Mouse (Mus musculus): ENCODE results near the gene Taar8a.
"Not testable (repeated sequence)": the region's sequence is repeated elsewhere in the genome, so short reads cannot be mapped to it uniquely, and the experiment has no call there.

Gene Taar8a

DNA sequence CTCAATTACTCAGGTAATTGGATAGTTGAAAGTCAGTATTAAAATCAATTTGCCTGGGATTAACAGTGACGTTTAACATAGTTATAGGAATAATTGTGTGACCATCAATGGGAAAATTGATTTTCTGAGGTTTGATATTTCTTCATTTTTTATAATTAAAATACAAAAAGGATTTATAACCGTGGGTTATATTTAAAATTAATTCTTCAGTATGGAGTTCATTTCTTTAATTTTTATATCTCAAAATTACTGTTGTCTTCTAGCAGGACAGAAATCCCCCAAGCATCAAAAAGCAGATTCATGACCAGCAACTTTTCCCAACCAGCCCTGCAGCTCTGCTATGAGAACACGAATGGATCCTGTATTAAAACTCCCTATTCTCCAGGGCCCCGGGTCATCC lies at the start of gene Taar8a:
Taar8a (plus strand) TSS at position 301 of the 400 bp plus-strand sequence.
- in situ Hi-C loops (cut with MboI, MseI), result not testable (repeated sequence)

DNA sequence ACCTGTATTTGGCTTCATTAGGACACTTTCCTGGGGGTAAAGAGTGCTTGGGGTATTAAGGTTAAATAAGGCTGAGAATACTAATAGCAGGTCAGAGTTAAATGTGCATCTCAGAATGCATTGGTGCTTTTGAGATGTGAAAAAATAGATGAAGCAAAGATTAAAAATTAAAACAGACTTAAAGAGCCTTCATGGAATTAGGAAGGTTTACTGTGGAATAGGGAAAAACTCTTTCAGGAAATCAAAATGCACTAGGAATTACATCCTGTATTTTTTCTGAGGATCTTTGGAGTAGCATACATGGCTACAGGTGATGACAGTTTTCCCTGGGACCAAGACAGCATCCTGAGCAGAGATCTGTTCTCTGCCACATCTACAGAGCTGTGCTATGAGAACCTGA lies 49.4 kb upstream of the Taar8a start, which contains the start of gene Taar7d:
Taar7d (plus strand) TSS at position 301 of the 400 bp plus-strand sequence.
- in situ Hi-C loops (cut with MboI, MseI), result no loop called here

DNA sequence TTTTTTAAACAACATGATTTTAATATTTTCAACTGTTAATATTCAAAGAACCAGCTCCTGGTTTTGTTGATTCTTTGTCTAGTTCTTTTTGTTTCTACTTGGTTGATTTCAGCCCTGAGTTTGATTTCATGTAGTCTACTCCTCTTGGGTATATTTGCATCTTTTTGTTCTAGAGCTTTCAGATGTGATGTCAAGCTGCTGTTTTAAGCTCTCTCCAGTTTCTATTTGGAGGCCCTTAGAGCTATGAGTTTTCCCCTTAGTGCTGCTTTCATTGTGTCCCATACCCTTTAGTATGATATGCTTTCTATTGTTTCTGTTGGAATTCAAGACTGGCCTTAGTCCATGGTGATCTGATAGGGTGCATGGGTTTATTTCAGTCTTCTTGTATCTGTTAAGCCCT lies 45.0 kb upstream of the Taar8a start:
- in situ Hi-C loops (cut with MboI, MseI), result no loop called here

DNA sequence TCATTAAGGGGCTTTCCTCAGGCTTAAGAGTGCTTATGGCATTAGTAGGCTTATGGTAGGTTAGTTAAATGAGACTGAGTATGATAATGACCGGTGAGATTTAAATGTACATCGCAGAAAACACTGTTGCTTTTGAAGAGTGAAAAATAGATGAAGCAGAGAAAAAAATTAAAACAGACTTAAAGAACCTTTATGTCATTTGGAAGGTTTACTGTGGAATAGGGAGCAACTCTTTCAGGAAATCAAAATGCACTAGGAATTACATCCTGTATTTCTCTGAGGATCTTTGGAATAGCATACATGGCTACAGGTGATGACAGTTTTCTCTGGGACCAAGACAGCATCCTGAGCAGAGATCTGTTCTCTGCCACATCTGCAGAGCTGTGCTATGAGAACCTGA lies 39.0 kb upstream of the Taar8a start, which contains the start of gene Taar7e:
Taar7e (plus strand) TSS at position 301 of the 400 bp plus-strand sequence.
- in situ Hi-C loops (cut with MboI, MseI), result no loop called here

DNA sequence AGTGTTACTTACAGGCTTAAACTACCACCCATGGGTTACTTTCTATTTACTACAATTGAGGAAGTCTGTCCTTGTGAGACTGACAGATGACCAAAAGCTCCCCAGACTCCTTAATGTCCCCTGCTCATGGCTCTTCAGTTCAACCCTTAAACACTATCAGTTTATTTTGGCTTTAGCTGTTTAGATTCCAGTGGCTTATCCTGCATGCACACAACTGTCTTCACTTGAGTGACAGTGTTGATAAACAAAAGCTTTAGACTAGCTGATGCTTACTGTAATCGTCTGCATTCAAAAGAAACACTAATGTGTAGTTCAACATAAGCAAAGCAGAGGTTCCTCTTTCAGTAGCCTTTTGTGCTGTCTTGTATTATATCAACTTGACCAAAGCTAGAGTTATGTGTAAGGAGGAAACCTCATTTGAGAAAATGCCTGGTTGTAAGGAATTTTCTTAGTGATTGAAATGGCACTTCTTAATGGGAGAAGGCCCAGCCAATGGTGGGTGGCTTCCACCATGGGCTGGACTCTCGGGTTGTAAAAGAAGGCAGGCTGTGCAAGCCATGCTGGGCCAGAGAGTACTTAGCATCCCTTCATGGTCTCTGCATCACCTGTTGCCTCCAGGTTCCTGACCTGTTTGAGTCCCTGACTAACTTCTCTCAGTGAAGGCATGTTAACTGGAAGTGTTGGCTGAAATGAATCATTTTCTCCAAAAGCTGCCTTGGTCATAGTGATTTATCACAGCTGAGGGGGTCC lies 36.0 kb upstream of the Taar8a start:
- in situ Hi-C loops (cut with MboI, MseI), result loop anchor here (10.0 kb wide), 1 partner anchor 1565 kb away; no protein-coding TSS in a partner anchor

DNA sequence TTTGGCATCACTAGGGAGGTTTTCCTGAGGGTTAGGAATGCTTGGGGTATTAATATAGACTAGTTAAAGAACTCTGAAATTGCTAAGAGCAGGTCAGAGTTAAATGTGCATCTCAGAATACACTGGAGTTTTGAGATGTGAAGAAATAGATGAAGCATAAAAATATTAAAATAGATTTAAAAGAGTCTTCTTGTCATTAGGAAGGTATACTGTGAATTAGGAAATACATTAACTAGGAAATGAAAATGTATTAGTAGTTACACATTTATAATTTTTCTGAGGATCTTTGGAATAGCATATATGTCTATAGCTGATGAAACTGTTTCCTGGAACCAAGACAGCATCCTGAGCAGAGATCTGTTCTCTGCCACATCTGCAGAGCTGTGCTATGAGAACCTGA lies 27.1 kb upstream of the Taar8a start, which contains the start of gene Taar7f:
Taar7f (plus strand) TSS at position 301 of the 400 bp plus-strand sequence.
- in situ Hi-C loops (cut with MboI, MseI), result loop anchor here (10.0 kb wide), 1 partner anchor 1556 kb away; no protein-coding TSS in a partner anchor

DNA sequence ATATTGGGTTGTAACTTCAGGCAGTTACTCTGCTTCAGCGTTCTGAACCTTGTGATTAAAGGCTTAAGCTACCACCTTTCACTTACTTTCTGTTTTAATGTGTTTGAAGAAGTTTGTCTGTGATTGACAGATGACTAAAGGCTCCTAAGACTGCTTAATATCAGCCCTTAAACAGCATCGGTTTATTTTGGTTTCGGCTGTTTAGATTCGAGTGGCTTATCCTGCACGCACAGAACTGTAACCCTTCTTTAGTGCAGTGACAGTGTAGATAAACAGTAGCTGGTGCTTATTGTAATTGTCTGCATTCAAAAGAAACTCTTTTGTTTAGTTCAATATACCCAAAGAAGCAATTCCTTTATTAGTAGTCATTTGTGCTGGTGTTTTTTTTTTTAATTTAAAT lies 24.3 kb upstream of the Taar8a start:
- in situ Hi-C loops (cut with MboI, MseI), result no loop called here

DNA sequence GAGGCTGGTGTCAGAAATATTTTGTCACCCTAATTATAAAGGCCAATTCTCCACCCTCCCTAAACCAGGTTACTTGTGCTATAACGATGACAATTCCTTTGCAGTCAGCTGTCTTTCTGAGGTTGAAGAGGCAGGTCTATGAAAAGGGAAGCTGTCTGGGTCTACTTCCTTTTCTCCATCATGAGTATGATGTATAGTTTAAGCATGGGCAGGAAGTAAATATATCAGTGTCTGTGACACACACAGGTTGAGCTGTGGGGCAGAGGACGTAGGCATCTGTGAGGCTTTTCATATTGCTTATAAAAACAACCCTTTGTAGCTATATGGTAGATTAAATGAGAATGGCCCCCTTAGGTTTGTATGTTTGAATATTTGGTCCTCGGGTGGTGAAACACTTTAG lies 17.3 kb upstream of the Taar8a start:
- in situ Hi-C loops (cut with MboI, MseI), result no loop called here

DNA sequence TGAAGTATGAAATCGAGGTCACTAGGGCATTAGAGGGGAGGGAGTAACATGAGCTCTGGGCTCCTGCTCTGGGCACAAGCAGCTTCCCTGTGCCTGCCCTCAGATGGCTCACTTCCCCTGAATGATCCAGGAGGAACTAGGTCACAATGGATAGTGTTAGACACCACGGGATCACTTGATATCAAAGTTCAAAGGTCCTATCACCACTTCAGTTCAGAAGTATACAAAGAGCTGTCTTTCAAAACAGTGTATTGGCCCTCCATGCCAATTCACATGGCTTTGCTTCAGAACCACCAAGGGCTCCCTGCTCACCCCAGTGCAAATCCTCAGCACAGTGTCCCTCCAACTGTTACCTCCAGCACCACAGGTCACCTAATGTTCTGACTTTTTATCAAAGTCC lies 1.5 kb upstream of the Taar8a start:
- in situ Hi-C loops (cut with MboI, MseI), result not testable (repeated sequence)

DNA sequence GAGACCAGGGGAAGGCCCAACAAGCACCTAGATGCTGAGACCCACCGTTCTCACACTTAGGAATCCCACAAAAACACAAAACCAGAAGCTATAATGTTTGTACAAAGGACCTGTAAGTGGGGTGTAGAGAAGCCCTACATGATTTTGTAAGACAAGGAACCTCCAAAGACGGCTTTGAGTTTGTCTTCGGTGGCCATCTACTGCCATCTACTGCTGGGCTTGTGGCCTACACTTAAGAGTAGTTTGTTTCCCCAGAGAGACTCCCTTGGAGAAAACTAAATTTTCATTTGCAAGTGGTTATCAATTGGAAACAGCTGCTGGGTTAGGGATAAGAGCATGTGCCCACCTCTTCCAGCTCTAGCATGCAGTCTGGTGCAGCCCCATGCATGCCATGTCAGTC lies 3.9 kb downstream of the Taar8a start:
- in situ Hi-C loops (cut with MboI, MseI), result no loop called here

DNA sequence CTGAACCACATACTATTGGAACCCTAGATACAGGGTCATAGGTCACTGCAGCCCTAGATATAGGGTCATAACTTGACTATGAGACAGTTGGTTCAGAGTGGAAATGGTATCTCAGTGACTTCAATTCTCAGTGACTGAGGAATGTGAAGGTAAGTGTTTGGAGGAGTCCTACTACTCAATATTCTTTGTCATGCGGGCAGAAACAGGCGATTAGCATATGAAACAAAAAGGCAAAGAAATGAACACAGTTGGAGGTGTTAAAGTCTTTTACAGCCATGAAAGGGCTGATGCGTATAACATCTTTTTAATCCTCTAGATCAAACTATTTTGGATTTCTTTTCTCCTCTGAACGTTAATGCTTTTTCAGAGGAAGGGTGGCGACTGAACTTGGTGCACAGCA lies 9.6 kb downstream of the Taar8a start:
- in situ Hi-C loops (cut with MboI, MseI), result no loop called here

DNA sequence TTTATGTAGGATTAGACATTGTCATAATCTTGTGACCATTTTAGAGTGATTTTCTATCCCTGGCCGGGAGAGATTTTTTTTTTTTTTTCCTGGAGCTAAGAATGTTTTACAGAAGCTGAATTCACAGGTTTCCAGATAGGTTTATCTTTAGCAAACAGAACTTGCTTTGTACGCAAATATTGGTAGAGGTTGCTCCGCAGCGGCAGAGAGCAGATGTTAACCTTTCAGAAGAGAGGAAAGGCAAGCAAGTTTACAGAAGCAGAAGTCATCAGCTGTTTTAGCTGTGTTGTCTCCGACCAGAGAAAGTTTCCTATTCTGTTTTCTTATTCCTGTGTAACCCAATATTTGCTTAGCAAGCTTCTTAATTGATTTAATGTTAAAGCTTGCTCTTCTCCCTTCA lies 10.3 kb downstream of the Taar8a start:
- in situ Hi-C loops (cut with MboI, MseI), result no loop called here

DNA sequence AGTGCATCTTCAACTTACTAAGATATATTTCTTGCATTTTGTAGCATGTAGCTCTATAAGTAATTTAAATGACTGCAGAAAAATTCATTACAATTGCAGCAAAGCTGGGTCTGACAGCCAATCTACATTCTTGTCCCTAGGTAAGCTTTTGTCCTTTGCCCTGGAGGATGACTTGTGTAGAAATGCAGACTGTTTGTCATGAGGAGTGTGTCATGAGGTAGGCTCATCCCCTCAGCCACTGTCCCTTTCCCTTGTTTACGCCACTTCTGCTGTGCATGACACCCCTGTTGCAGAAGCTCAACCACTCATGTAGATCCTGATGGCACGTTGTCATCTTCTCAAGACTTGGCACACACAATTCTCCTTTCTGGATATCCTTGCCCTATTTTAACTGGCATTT lies 10.9 kb downstream of the Taar8a start:
- in situ Hi-C loops (cut with MboI, MseI), result no loop called here

DNA sequence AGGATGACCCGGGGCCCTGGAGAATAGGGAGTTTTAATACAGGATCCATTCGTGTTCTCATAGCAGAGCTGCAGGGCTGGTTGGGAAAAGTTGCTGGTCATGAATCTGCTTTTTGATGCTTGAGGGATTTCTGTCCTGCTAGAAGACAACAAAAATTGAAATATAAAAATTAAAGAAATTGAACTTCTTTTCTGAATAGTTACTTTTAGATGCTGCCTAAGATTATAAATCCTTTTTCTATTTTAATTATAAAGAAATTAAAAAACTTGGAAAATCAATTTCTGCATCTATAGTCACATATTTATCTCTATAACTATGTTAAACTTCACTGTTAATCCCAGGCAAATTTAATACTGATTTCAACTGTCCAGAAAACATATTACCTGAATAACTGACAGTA lies 15.9 kb downstream of the Taar8a start, which contains the start of gene Taar8b:
Taar8b (minus strand) TSS at position 101 of the 400 bp plus-strand sequence.
- in situ Hi-C loops (cut with MboI, MseI), result no loop called here

DNA sequence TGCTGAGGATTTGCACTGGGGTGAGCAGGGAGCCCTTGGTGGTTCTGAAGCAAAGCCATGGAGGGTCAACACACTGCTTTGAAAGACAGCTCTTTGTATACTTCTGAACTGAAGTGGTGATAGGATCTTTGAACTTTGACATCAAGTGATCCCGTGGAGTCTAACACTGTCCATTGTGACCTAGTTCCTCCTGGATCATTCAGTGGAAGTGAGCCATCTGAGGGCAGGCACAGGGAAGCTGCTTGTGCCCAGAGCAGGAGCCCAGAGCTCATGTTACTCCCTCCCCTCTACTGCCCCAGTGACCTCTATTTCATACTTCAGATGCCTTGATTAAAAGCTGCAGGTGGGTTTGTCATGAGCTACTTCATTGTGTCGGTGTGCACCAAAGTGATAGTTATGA lies 20.7 kb downstream of the Taar8a start:
- in situ Hi-C loops (cut with MboI, MseI), result not testable (repeated sequence)

DNA sequence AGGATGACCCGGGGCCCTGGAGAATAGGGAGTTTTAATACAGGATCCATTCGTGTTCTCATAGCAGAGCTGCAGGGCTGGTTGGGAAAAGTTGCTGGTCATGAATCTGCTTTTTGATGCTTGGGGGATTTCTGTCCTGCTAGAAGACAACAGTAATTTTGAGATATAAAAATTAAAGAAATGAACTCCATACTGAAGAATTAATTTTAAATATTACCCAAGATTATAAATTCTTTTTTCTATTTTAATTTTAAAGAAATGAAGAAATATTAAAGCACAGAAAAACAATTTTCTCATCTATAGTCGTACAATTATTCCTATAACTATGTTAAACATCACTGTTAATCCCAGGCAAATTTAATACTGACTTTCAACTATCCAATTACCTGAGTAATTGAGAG lies 25.5 kb downstream of the Taar8a start, which contains the start of gene Taar8c:
Taar8c (minus strand) TSS at position 101 of the 400 bp plus-strand sequence.
- in situ Hi-C loops (cut with MboI, MseI), result not testable (repeated sequence)

DNA sequence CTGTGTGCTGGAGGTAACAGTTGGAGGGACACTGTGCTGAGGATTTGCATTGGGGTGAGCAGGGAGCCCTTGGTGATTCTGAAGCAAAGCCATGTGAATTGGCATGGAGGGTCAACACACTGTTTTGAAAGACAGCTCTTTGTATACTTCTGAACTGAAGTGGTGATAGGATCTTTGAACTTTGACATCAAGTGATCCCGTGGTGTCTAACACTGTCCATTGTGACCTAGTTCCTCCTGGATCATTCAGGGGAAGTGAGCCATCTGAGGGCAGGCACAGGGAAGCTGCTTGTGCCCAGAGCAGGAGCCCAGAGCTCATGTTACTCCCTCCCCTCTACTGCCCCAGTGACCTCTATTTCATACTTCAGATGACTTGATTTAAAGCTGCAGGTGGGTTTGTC lies 27.0 kb downstream of the Taar8a start:
- in situ Hi-C loops (cut with MboI, MseI), result not testable (repeated sequence)

DNA sequence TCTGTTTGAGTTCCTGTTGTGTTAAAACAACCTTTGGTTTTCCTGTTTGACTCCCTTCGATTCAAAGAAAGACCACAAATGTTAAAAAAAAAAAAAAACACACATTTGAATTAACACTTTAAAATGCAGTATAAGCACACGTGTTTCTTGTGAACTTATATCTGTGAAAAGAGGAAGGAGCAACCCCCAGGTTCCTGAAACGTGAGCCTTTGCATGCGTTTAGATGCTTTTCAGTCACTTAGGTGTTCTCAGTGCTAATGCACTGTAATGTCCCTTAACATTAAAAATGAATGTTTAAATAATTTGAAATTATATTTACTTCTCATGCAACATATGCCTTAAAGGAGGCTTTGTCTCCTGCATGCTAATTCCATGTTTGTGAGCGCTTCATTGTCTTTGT lies 31.4 kb downstream of the Taar8a start:
- in situ Hi-C loops (cut with MboI, MseI), result no loop called here

DNA sequence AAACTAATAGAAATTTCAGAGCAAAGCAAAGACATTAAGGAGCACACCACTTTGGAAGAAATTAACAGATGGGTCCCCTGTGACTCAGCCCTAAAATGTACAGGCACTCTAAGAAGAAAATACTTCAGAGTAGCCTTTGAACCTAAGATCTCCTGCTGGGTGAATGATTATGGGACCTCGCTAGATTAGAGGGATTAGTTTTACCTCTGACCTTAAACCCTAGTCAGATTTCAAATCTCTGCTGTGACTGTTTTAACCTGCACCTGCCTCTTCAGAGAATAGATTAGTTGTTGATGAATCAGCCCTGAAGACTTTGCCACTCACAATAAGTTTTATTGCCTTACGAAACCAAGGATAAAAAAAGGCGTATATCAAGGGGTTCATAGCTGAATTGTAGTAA lies 31.9 kb downstream of the Taar8a start:
- in situ Hi-C loops (cut with MboI, MseI), result no loop called here

DNA sequence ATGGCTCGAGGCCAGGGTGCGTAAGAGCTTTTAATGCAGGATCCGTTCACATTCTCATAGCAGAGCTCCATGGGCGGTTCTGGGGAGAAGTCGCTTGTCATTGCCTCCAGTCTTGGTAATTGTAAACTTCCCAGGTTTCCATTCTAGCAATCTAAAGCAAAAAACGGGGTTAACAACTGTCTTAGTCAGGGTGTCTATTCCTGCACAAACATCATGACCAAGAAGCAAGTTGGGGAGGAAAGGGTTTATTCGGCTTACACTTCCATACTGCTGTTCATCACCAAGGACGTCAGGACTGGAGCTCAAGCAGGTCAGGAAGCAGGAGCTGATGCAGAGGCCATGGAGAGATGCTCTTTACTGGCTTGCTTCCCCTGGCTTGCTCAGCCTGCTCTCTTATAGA lies 33.1 kb downstream of the Taar8a start, which contains the start of gene Taar9:
Taar9 (minus strand) TSS at position 101 of the 400 bp plus-strand sequence.
- in situ Hi-C loops (cut with MboI, MseI), result not testable (repeated sequence)

DNA sequence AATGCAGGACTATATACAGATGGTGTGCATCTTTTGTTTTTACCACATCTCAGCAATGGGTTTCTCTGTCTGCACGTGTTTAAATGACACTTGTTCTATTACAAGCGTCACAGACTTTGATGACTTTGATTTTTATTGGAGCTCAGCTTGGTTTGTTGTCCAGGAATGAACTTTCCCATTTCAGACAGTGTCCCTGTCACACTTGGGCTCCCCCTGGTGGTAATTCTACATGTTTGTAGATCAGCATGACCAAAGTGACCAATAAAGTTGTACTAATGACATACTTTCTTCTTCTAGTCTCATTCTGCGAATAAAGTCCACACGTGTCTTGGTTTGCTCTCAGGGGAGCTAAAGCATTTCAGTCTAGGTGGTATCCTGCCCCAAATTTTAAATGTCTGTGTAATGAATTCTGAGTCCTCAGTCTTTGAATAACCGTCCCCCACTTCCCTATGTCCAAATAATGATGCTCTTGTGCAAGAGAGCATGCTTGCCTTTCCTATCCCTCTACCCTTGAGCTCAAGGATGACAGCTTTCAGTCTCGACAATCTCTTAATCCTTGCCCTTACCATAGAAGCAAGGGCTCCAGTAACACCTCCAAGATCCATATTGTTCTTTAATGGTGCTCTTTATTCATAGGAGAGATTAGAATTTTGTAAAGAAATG lies 34.9 kb downstream of the Taar8a start:
- in situ Hi-C loops (cut with MboI, MseI), result no loop called here
